Mouse (Mus musculus) liver, embryonic 14.5 days (tissue): ENCODE measurements around the gene Ap5z1. TPM values are rescaled to one million over a fixed set of nuclear protein-coding genes. Genes with fewer than 3 reads are reported as not detected.

ENCODE experiments used
- ATAC-seq: fragments of 200-750 bp; cut with Nextera tagmentation; 2 replicates; pipeline ENCODE4 v1.8.0; 2017; ENCODE audit warnings: moderate number of reproducible peaks, mild to moderate bottlenecking, moderate library complexity; ENCODE audit not compliant: insufficient read depth
- DNase-seq, 3 experiments: peaks; one replicate each; pipeline ENCODE4 v3.0.0-alpha.2; 2012 to 2013; ENCODE audit warnings: low read depth in 3 of 3, low spot score in 3 of 3
- H3K27ac ChIP-seq: fragments of 300-500 bp; sonication (generic); 2 replicates; pipeline ENCODE4 v1.5.1; 2014; ENCODE audit warnings: moderate library complexity, mild to moderate bottlenecking, control low read depth, inconsistent platforms
- H3K27me3 ChIP-seq: fragments of 300-500 bp; sonication (generic); 2 replicates; pipeline ENCODE4 v1.6.1; 2014; ENCODE audit warnings: mild to moderate bottlenecking, low read length, moderate library complexity; ENCODE audit not compliant: control insufficient read depth, insufficient read depth
- H3K36me3 ChIP-seq: fragments of 300-500 bp; sonication (generic); replicated peaks from 2 replicates; pipeline ENCODE4 v1.6.1; 2014; ENCODE audit warnings: low read depth; ENCODE audit not compliant: control insufficient read depth, insufficient read depth
- H3K4me1 ChIP-seq, 2 experiments: fragments of 200-500 bp in 1 of 2; fragments of 300-500 bp in 1 of 2; sonication (generic) in 1 of 2; replicated peaks; 2 replicates each; pipeline ENCODE4 v1.6.1; 2012 to 2014; ENCODE audit warnings: antibody characterized with exemption in 1 of 2, inconsistent platforms in 1 of 2, low read length in 1 of 2; ENCODE audit not compliant: control insufficient read depth in 2 of 2, insufficient read depth in 2 of 2
- H3K4me2 ChIP-seq: fragments of 300-500 bp; sonication (generic); 2 replicates; pipeline ENCODE4 v1.6.1; 2014; ENCODE audit warnings: low read depth, mild to moderate bottlenecking, control low read depth, moderate library complexity
- H3K4me3 ChIP-seq, 2 experiments: fragments of 200-500 bp in 1 of 2; fragments of 300-500 bp in 1 of 2; sonication (generic) in 1 of 2; 2 replicates each; pipeline ENCODE4 v1.5.1; 2012 to 2014; ENCODE audit warnings: low read depth in 2 of 2, low read length in 2 of 2, mild to moderate bottlenecking in 2 of 2, control low read depth in 1 of 2, inconsistent platforms in 1 of 2, moderate library complexity in 1 of 2; ENCODE audit not compliant: insufficient read depth in 1 of 2
- H3K9ac ChIP-seq: fragments of 300-500 bp; sonication (generic); replicated peaks from 2 replicates; pipeline ENCODE4 v1.6.1; 2014; ENCODE audit warnings: mild to moderate bottlenecking, control low read depth, moderate library complexity
- H3K9me3 ChIP-seq: fragments of 300-500 bp; sonication (generic); 2 replicates; pipeline ENCODE4 v1.6.1; 2016; ENCODE audit warnings: low read length, mixed read lengths; ENCODE audit not compliant: control insufficient read depth
- CTCF ChIP-seq: IDR thresholded peaks from 2 replicates; pipeline ENCODE4 v1.5.1; 2016; ENCODE audit warnings: antibody characterized with exemption, low read depth, control low read depth
- EP300 ChIP-seq: IDR thresholded peaks from 2 replicates; pipeline ENCODE4 v1.6.1; 2016; ENCODE audit warnings: antibody characterized with exemption, low read depth
- WGBS: fragments of 180-500 bp; shearing (Covaris S2); extraction: QIAGEN DNeasy Blood & Tissue Kit; methylation state at CpG from one replicate; pipeline ENCODE4 v1.1.7; 2014; ENCODE audit not compliant: insufficient replicate concordance; 5-methylcytosine and 5-hydroxymethylcytosine counted together
- polyA plus RNA-seq, 2 experiments: library from polyadenylated mRNA; depleted of rRNA in 1 of 2; stranded (reverse) in 1 of 2; unstranded in 1 of 2; fragments of >200 nt; fragmentation: Nextera tagmentation in 1 of 2; extraction: Ambion mirVana in 1 of 2; gene quantifications; 2 replicates each; pipeline versions ENCODE4 v1.2.1 to v1.2.3; 2012 to 2014

The Ap5z1 gene
- polyA plus RNA-seq, 2 experiments: 3.5 to 5.8 TPM

- no peak overlapping the region for H3K4me3 ChIP-seq
- ATAC-seq (no peak), DNase-seq (no peak)
- TF ChIP-seq EP300: no peak
- H3K4me2 ChIP-seq: no peak overlapping the region
- H3K9ac ChIP-seq: no peak overlapping the region
- H3K36me3 ChIP-seq: no peaks in the 10 kb centered on the region; the same call in 1 of the 2 replicates
- H3K9me3 ChIP-seq: no peaks in the 10 kb centered on the region
- H3K4me1 ChIP-seq: peaks cover 25 to 29% of the 10 kb centered on the region in 2 experiments
- peak overlapping the region; percentile 9; the same call in 1 of the 2 replicates for H3K27ac ChIP-seq
- WGBS: 50% methylated on average over 8 of the region's 8 CpGs
- H3K27me3 ChIP-seq: no peaks in the 10 kb centered on the region
Measured at GRCm38 (mm10) chr5:142445709-142446108, 18.0 kb upstream of the Ap5z1 start.

- no peak overlapping the region for H3K4me3 ChIP-seq
- no peaks in the 10 kb centered on the region for H3K27me3 ChIP-seq
- TF ChIP-seq EP300 (no peak), CTCF (peak; percentile 99)
- H3K9ac ChIP-seq: no peak overlapping the region
- H3K27ac ChIP-seq: no peak overlapping the region
- no peak overlapping the region for H3K4me2 ChIP-seq
- no peaks in the 10 kb centered on the region; the same call in 1 of the 2 replicates for H3K36me3 ChIP-seq
- H3K9me3 ChIP-seq: no peaks in the 10 kb centered on the region
- WGBS: 4% methylated on average over 9 of the region's 9 CpGs
- peaks cover 13 to 16% of the 10 kb centered on the region in 2 experiments for H3K4me1 ChIP-seq
- ATAC-seq: no peak
- DNase-seq: peak; percentile 73 to 75 (median 74)
Measured at GRCm38 (mm10) chr5:142448076-142448475, 15.7 kb upstream of the Ap5z1 start.

GRCm38 (mm10) chr5:142448623-142449022 is 15.1 kb upstream of the Ap5z1 start:
- Histone ChIP-seq H3K36me3 (peaks cover under 1% of the 10 kb centered on the region; the same call in 1 of the 2 replicates), H3K27ac (no peak overlapping the region), H3K9me3 (no peaks in the 10 kb centered on the region), H3K27me3 (no peaks in the 10 kb centered on the region), H3K4me3 (no peak overlapping the region), H3K9ac (no peak overlapping the region), H3K4me2 (no peak overlapping the region), H3K4me1 (peaks cover 13 to 16% of the 10 kb centered on the region in 2 experiments)
- DNase-seq: no peak
- WGBS: 80% methylated on average over 12 of the region's 12 CpGs
- TF ChIP-seq EP300 (no peak), CTCF (no peak)
- ATAC-seq: no peak

GRCm38 (mm10) chr5:142450846-142451245 is 12.9 kb upstream of the Ap5z1 start:
- TF ChIP-seq CTCF (no peak), EP300 (no peak)
- H3K27me3 ChIP-seq: no peaks in the 10 kb centered on the region
- peaks cover 3% of the 10 kb centered on the region; the same call in 1 of the 2 replicates for H3K36me3 ChIP-seq
- H3K9me3 ChIP-seq: no peaks in the 10 kb centered on the region
- peaks cover 0 to under 1% of the 10 kb centered on the region in 2 experiments; a peak in 2 of 4 replicates for H3K4me1 ChIP-seq
- WGBS: 84% methylated on average over 9 of the region's 9 CpGs
- H3K27ac ChIP-seq: no peak overlapping the region
- DNase-seq (no peak), ATAC-seq (no peak)
- H3K4me2 ChIP-seq: no peak overlapping the region
- no peak overlapping the region for H3K4me3 ChIP-seq
- H3K9ac ChIP-seq: no peak overlapping the region

- Histone ChIP-seq H3K9me3 (no peaks in the 10 kb centered on the region), H3K27ac (no peak overlapping the region), H3K27me3 (no peaks in the 10 kb centered on the region), H3K36me3 (peaks cover 3% of the 10 kb centered on the region; the same call in 1 of the 2 replicates), H3K9ac (no peak overlapping the region), H3K4me2 (no peak overlapping the region), H3K4me3 (no peak overlapping the region), H3K4me1 (no peaks in the 10 kb centered on the region)
- TF ChIP-seq EP300: no peak
- TF ChIP-seq CTCF: no peak
- WGBS: 33% methylated on average over 1 of the region's 1 CpGs
- ATAC-seq (peak; percentile 57; the same call in 1 of the 2 replicates), DNase-seq (no peak)
Measured at GRCm38 (mm10) chr5:142451759-142452158, 12.0 kb upstream of the Ap5z1 start.
